Mouse (Mus musculus) liver, adult 2 months (tissue): ENCODE data around the gene Mucl3. TPM values are rescaled to one million over a fixed set of nuclear protein-coding genes. Genes with fewer than 3 reads are reported as not detected.

Source experiments
- DNase-seq: peaks from one replicate; pipeline ENCODE4 v3.0.0-alpha.2; 2011; ENCODE audit warnings: low read depth, low spot score; ENCODE audit errors: extremely low read depth
- H3K27ac ChIP-seq: fragments of 200-500 bp; replicated peaks from 2 replicates; pipeline ENCODE4 v1.5.1; 2012; ENCODE audit warnings: low read depth, mild to moderate bottlenecking, control low read depth, inconsistent platforms, low read length; ENCODE audit not compliant: insufficient read depth
- H3K27me3 ChIP-seq: fragments of 200-500 bp; 2 replicates; pipeline ENCODE4 v1.6.1; 2012; ENCODE audit warnings: mild to moderate bottlenecking, moderate library complexity, low read length, inconsistent platforms; ENCODE audit not compliant: control insufficient read depth, insufficient read depth
- H3K36me3 ChIP-seq: fragments of 200-500 bp; 2 replicates; pipeline ENCODE4 v1.6.1; 2012; ENCODE audit warnings: low read length, inconsistent platforms; ENCODE audit not compliant: control insufficient read depth, insufficient read depth
- H3K4me1 ChIP-seq: fragments of 200-500 bp; 2 replicates; pipeline ENCODE4 v1.6.1; 2011; ENCODE audit warnings: low read length; ENCODE audit not compliant: control insufficient read depth, insufficient read depth
- H3K4me3 ChIP-seq: fragments of 200-500 bp; 2 replicates; pipeline ENCODE4 v1.5.1; 2011; ENCODE audit warnings: low read depth, mild to moderate bottlenecking, control low read depth, low read length, moderate library complexity; ENCODE audit not compliant: insufficient read depth
- H3K79me2 ChIP-seq: fragments of 200-500 bp; 2 replicates; pipeline ENCODE4 v1.6.1; 2012; ENCODE audit warnings: inconsistent platforms, mild to moderate bottlenecking, low read length, moderate library complexity; ENCODE audit not compliant: control insufficient read depth, insufficient read depth
- H3K9ac ChIP-seq: fragments of 200-500 bp; 2 replicates; pipeline ENCODE4 v1.6.1; 2012; ENCODE audit warnings: low read depth, mild to moderate bottlenecking, control low read depth, inconsistent platforms, low read length
- CTCF ChIP-seq: fragments of 200-500 bp; IDR thresholded peaks from 2 replicates; pipeline ENCODE4 v1.5.1; 2011; ENCODE audit warnings: low read depth, low read length, control low read depth
- POLR2A ChIP-seq: fragments of 200-500 bp; IDR thresholded peaks from 2 replicates; pipeline ENCODE4 v1.6.1; 2011; ENCODE audit warnings: low read length, control low read depth; ENCODE audit not compliant: insufficient read depth; ENCODE audit errors: extremely low read depth
- WGBS: fragments of 180-500 bp; shearing (Covaris S2); methylation state at CpG from one replicate; pipeline ENCODE4 v1.1.7; 2018; 5-methylcytosine and 5-hydroxymethylcytosine counted together
- polyA plus RNA-seq: library from polyadenylated mRNA; depleted of rRNA; stranded (reverse); fragments of >200 nt; gene quantifications from 2 replicates; pipeline ENCODE4 v1.2.3, GENCODE M21; 2012; rRNA removed
- total RNA-seq: library from RNA; depleted of rRNA; stranded (reverse); fragments of >200 nt; gene quantifications from 2 replicates; pipeline ENCODE4 v1.2.3, GENCODE M21; 2014; rRNA removed

Mucl3 gene
- total and polyA plus RNA-seq, 2 experiments, result not detected

DNA sequence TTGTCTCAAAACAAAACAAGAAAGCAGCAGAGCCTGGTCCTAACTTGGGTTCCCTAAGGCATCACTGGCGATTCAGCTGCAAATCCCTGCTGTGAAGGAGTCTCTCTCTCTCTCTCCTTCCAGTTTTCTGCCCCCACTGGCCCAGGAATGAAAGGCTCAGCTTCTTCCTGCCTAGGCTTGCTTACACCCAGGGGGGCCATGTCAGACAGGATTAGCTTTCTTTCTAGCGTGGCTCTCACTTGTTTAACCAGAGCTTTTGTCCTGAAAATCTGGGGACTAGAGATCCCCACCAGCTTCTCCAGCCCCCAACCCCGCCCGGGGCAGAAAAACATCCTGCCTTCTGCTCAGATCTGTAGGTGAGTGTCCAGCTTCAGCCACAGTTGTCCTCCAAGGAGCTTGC is 55.1 kb downstream of the Mucl3 start:
- TF ChIP-seq CTCF, result no peak
- no peak for TF ChIP-seq POLR2A
- H3K4me3 ChIP-seq, result no peak overlapping the region
- no peak overlapping the region for H3K9ac ChIP-seq
- 57% methylated on average over 4 of the region's 4 CpGs for WGBS
- H3K27ac ChIP-seq, result no peak overlapping the region
- H3K4me1 ChIP-seq, result no peaks in the 10 kb centered on the region; the same call in 1 of the 2 replicates
- H3K36me3 ChIP-seq, result no peaks in the 10 kb centered on the region
- DNase-seq, result no peak
- no peaks in the 10 kb centered on the region for H3K79me2 ChIP-seq
- H3K27me3 ChIP-seq, result no peaks in the 10 kb centered on the region

DNA sequence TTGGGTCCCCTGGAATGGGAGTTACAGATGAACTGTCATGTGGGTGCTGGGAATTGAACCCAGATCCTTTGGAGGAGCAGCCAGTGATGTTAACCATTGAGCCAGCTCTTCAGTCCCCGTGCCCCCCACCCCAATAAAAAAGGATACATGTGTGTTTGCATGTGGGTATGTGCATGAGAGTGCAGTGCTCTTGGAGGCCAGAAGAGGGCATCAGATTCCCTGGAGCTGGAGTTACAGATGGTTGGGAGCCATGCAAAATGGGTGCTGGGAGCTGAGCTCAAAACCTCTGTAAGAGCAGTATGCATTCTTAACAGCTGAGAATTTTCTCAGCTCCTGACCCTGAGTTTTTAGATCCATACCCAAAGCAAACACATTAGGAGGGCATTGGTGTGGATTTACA is 56.2 kb downstream of the Mucl3 start:
- Histone ChIP-seq H3K27ac (no peak overlapping the region), H3K36me3 (no peaks in the 10 kb centered on the region), H3K9ac (no peak overlapping the region), H3K27me3 (no peaks in the 10 kb centered on the region), H3K4me3 (no peak overlapping the region), H3K4me1 (no peaks in the 10 kb centered on the region; the same call in 1 of the 2 replicates), H3K79me2 (no peaks in the 10 kb centered on the region)
- no peak for DNase-seq
- 75% methylated on average over 1 of the region's 1 CpGs for WGBS
- no peak for TF ChIP-seq POLR2A

Other genes starting within 250 kb of the Mucl3 start
- gene H2-Q6, start 218.8 kb downstream of the Mucl3 start, total RNA-seq, result 11.4 and 13.2 TPM in 2 replicates
- gene H2-Q6, start 218.8 kb downstream of the Mucl3 start, polyA plus RNA-seq, result 18.2 and 40.0 TPM in 2 replicates
- gene H2-Q7, start 204.5 kb downstream of the Mucl3 start, total RNA-seq, result 40.7 and 56.7 TPM in 2 replicates
- gene H2-Q7, start 204.5 kb downstream of the Mucl3 start, polyA plus RNA-seq, result 58.1 and 212 TPM in 2 replicates
- gene H2-Q10, start 173.6 kb downstream of the Mucl3 start, total RNA-seq, result 1,696 and 1,845 TPM in 2 replicates
- 3,073 and 3,421 TPM in 2 replicates for gene H2-Q10, start 173.6 kb downstream of the Mucl3 start, polyA plus RNA-seq
- not detected in 2 replicates for gene Pou5f1, start 137.7 kb downstream of the Mucl3 start, total RNA-seq
- not detected in 2 replicates for gene Pou5f1, start 137.7 kb downstream of the Mucl3 start, polyA plus RNA-seq
- 1.9 and 4.0 TPM in 2 replicates for gene Tcf19, start 126.9 kb downstream of the Mucl3 start, total RNA-seq
- gene Tcf19, start 126.9 kb downstream of the Mucl3 start, polyA plus RNA-seq, result 2.7 and 3.1 TPM in 2 replicates
- 1.4 and 1.9 TPM in 2 replicates for gene Cchcr1, start 126.6 kb downstream of the Mucl3 start, total RNA-seq
- gene Cchcr1, start 126.6 kb downstream of the Mucl3 start, polyA plus RNA-seq, result 1.9 and 2.1 TPM in 2 replicates
- not detected in 2 replicates for gene Psors1c2, start 110.5 kb downstream of the Mucl3 start, total RNA-seq
- gene Psors1c2, start 110.5 kb downstream of the Mucl3 start, polyA plus RNA-seq, result not detected in 2 replicates
- not detected in 2 replicates for gene Cdsn, start 91.6 kb downstream of the Mucl3 start, total RNA-seq
- gene Cdsn, start 91.6 kb downstream of the Mucl3 start, polyA plus RNA-seq, result not detected in 2 replicates
- gene 2300002M23Rik, start 76.2 kb downstream of the Mucl3 start, total RNA-seq, result not detected in 2 replicates
- not detected in 2 replicates for gene 2300002M23Rik, start 76.2 kb downstream of the Mucl3 start, polyA plus RNA-seq
- gene Sfta2, start 42.1 kb downstream of the Mucl3 start, total RNA-seq, result not detected in 2 replicates
- gene Sfta2, start 42.1 kb downstream of the Mucl3 start, polyA plus RNA-seq, result not detected in 2 replicates
- gene Gm9573, start 17.1 kb downstream of the Mucl3 start, total RNA-seq, result not detected in 2 replicates
- not detected in 2 replicates for gene Gm9573, start 17.1 kb downstream of the Mucl3 start, polyA plus RNA-seq
- 6.6 and 11.1 TPM in 2 replicates for gene Vars2, start 23.9 kb upstream of the Mucl3 start, total RNA-seq
- 22.6 and 29.6 TPM in 2 replicates for gene Vars2, start 23.9 kb upstream of the Mucl3 start, polyA plus RNA-seq
- 16.4 and 17.4 TPM in 2 replicates for gene Gtf2h4, start 30.0 kb upstream of the Mucl3 start, total RNA-seq
- gene Gtf2h4, start 30.0 kb upstream of the Mucl3 start, polyA plus RNA-seq, result 24.8 and 29.8 TPM in 2 replicates
- 0.55 and 1.4 TPM in 2 replicates for gene Ddr1, start 60.9 kb upstream of the Mucl3 start, total RNA-seq
- gene Ddr1, start 60.9 kb upstream of the Mucl3 start, polyA plus RNA-seq, result 0.98 and 1.5 TPM in 2 replicates
- gene Ier3, start 178.0 kb upstream of the Mucl3 start, total RNA-seq, result 0.92 and 0.94 TPM in 2 replicates
- gene Ier3, start 178.0 kb upstream of the Mucl3 start, polyA plus RNA-seq, result 0.91 and 1.6 TPM in 2 replicates
- 18.0 and 19.5 TPM in 2 replicates for gene Flot1, start 179.5 kb upstream of the Mucl3 start, total RNA-seq
- gene Flot1, start 179.5 kb upstream of the Mucl3 start, polyA plus RNA-seq, result 19.6 and 26.7 TPM in 2 replicates
- gene Tubb5, start 194.6 kb upstream of the Mucl3 start, total RNA-seq, result 37.5 and 67.3 TPM in 2 replicates
- gene Tubb5, start 194.6 kb upstream of the Mucl3 start, polyA plus RNA-seq, result 56.4 and 62.2 TPM in 2 replicates
- 3.0 and 3.5 TPM in 2 replicates for gene Mdc1, start 197.8 kb upstream of the Mucl3 start, total RNA-seq
- gene Mdc1, start 197.8 kb upstream of the Mucl3 start, polyA plus RNA-seq, result 1.7 and 2.4 TPM in 2 replicates
- gene Nrm, start 217.6 kb upstream of the Mucl3 start, total RNA-seq, result 0.18 and 2.4 TPM in 2 replicates
- 1.4 and 2.4 TPM in 2 replicates for gene Nrm, start 217.6 kb upstream of the Mucl3 start, polyA plus RNA-seq
- gene Ppp1r18, start 221.9 kb upstream of the Mucl3 start, total RNA-seq, result 2.0 and 3.8 TPM in 2 replicates
- gene Ppp1r18, start 221.9 kb upstream of the Mucl3 start, polyA plus RNA-seq, result 4.7 and 5.5 TPM in 2 replicates
- gene Dhx16, start 236.1 kb upstream of the Mucl3 start, total RNA-seq, result 18.5 and 25.8 TPM in 2 replicates
- gene Dhx16, start 236.1 kb upstream of the Mucl3 start, polyA plus RNA-seq, result 41.4 and 52.2 TPM in 2 replicates